Mouse (Mus musculus): ENCODE data around the gene Adamtsl4. TPM values are rescaled to one million over a fixed set of nuclear protein-coding genes. Genes with fewer than 3 reads are reported as not detected.

Adamtsl4 gene
- polyA plus RNA-seq, 1 experiment from 2014 or later: 1.2 TPM

DNA sequence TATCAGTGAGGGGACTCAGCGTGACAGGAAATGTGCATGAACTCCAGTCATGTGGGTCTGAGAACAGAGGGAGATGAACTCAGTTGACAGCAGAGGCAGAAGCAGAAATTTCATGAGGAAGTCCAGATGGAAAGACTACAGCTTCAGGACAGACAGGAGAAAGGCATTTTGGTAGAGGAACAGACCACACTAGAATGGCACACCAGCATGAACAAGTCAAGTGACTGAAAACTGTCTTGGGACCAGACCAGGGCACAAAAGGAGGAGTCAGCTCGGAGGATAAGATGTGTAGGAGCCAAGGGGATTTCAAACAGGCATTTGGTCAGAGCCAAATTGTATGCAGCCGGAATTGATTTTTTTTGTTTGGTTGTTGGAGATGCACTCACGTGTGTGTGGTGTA, 52.1 kb downstream of the Adamtsl4 start:
- Histone ChIP-seq H3K27me3 (no peaks in the 10 kb centered on the region), H3K4me3 (no peak overlapping the region), H3K9me3 (replicated peaks) (no peaks in the 10 kb centered on the region), H3K4me2 (replicated peaks) (no peak overlapping the region), H3K9ac (no peak overlapping the region), H3K36me3 (peaks cover 87% of the 10 kb centered on the region), H3K27ac (no peak overlapping the region), H3K4me1 (no peaks in the 10 kb centered on the region)
- no peak for ATAC-seq (ENCODE audit: low FRiP score)
- 81% methylated on average over 4 of the region's 4 CpGs for WGBS

DNA sequence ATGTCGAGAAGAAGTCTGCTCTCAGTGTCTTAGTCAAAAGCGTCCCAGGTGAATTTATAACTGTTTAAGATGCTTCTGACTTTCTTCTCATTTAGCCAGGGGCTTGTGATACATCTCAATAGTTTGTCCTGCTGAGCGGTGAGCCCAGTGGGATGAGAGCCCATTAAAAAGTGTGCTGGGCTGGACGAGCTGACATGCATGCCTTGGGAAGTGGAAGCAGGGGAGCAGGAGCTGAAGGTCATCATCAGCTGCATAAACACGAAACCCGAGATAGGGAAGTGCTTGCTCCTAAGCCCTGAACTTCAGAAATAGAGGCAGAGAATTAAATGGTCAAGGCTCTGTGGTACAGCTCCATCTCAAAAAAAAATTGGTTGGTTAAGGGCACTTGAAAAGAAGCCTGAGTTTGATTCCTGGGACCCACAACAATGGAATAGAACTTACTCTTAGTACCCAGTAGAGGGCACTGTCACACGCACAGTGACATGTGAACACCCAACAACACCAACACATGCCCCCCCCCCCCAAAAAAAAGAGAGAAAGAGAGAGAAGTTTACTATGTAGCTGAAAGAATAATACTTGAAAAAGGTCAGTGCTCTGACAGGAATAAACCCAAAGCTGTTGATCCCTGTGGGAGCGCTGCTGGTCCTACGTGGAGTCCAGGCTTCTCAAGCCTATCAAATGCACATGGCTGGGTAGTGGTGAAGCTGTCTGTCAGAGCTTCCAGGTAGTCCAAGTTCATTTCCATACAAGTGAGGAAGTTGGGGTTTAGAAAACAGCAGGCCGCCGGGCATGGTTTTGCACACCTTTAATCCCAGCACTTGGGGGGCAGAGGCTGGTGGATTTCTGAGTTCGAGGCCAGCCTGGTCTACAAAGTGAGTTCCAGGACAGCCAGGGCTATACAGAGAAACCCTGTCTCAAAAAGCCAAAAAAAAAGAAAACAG, 54.8 kb downstream of the Adamtsl4 start:
- 79% methylated on average over 12 of the region's 12 CpGs for WGBS
- Histone ChIP-seq H3K4me2 (replicated peaks) (no peak overlapping the region), H3K4me3 (no peak overlapping the region), H3K36me3 (peaks cover 90% of the 10 kb centered on the region), H3K27ac (no peak overlapping the region), H3K4me1 (no peaks in the 10 kb centered on the region), H3K9me3 (replicated peaks) (no peaks in the 10 kb centered on the region), H3K9ac (no peak overlapping the region), H3K27me3 (no peaks in the 10 kb centered on the region)
- ATAC-seq (ENCODE audit: low FRiP score): no peak

DNA sequence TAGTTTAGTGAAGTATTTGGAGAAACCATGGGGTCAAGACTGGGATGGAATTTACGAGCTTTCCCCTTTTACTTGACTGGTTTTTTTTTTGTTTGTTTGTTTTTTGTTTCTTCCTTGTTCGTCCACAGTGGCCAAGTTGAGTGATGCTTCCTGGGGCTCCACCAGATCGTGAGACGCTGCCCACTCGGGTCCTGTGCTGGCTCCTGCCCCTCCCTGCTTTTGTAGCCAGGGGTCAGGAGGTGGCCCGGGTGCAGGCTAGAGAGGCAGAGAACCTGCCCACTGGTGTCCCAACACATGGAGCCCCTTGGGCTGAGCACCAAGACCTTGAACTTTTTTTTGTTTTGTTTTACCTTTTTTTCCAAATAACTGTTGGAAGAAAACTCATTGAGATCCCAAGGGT, 56.4 kb downstream of the Adamtsl4 start:
- H3K9ac ChIP-seq: no peak overlapping the region
- no peak for ATAC-seq (ENCODE audit: low FRiP score)
- H3K4me1 ChIP-seq: peaks cover 1% of the 10 kb centered on the region
- H3K9me3 ChIP-seq (replicated peaks): no peaks in the 10 kb centered on the region
- peaks cover 87% of the 10 kb centered on the region for H3K36me3 ChIP-seq
- 75% methylated on average over 6 of the region's 6 CpGs for WGBS
- H3K27ac ChIP-seq: no peak overlapping the region
- no peak overlapping the region for H3K4me3 ChIP-seq
- H3K27me3 ChIP-seq: no peaks in the 10 kb centered on the region
- H3K4me2 ChIP-seq (replicated peaks): no peak overlapping the region

DNA sequence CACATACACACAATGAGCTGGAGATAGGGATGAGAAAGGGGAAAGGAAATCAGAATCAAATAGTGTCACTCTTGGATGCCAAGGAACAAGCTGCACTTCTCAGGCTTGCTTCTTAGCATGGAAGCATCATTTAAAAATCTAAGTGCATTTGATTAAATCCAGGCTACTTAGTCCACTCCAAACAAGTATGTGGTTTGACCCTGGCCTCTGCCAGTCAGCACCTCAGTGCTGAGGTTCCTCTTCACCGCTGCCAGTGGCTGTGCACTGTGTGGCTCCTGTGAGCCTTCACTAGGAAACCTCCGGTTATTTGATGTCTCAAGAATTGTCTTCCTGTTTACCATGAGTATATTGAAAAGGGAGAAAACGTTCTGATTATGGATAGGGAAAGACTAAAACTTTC, 56.9 kb downstream of the Adamtsl4 start:
- ATAC-seq (ENCODE audit: low FRiP score): no peak
- H3K9ac ChIP-seq: no peak overlapping the region
- no peak overlapping the region for H3K4me3 ChIP-seq
- H3K4me1 ChIP-seq: peaks cover 6% of the 10 kb centered on the region
- H3K36me3 ChIP-seq: peaks cover 83% of the 10 kb centered on the region
- no peaks in the 10 kb centered on the region for H3K27me3 ChIP-seq
- H3K4me2 ChIP-seq (replicated peaks): no peak overlapping the region
- no peak overlapping the region for H3K27ac ChIP-seq
- 88% methylated on average over 3 of the region's 3 CpGs for whole genome bisulfite sequencing
- no peaks in the 10 kb centered on the region for H3K9me3 ChIP-seq (replicated peaks)

DNA sequence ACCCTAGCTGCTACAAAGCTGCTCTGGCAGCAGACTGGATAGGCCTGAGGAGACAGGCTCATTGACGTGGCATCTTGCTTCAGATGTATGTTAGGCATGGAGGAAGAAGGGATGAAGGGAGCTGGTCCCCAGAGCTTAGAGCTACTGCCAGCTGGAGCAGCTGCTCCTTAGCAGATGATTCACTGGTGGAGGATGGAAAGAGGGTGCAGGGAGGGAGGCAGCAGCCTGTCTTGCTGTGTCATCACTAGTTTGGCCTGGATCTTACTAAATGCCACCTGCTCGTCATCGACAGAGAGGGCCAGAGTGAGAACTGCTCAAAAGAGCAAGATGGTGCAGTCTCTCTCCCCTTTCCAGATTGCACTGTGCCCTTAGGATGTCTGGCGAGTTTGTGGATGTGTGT, 58.0 kb downstream of the Adamtsl4 start:
- no peak overlapping the region for H3K9ac ChIP-seq
- H3K4me1 ChIP-seq: peaks cover 9% of the 10 kb centered on the region
- no peak overlapping the region for H3K4me2 ChIP-seq (replicated peaks)
- H3K9me3 ChIP-seq (replicated peaks): no peaks in the 10 kb centered on the region
- ATAC-seq (ENCODE audit: low FRiP score): no peak
- no peak overlapping the region for H3K4me3 ChIP-seq
- H3K36me3 ChIP-seq: peaks cover 72% of the 10 kb centered on the region
- no peaks in the 10 kb centered on the region for H3K27me3 ChIP-seq
- WGBS: 75% methylated on average over 4 of the region's 4 CpGs
- no peak overlapping the region for H3K27ac ChIP-seq

DNA sequence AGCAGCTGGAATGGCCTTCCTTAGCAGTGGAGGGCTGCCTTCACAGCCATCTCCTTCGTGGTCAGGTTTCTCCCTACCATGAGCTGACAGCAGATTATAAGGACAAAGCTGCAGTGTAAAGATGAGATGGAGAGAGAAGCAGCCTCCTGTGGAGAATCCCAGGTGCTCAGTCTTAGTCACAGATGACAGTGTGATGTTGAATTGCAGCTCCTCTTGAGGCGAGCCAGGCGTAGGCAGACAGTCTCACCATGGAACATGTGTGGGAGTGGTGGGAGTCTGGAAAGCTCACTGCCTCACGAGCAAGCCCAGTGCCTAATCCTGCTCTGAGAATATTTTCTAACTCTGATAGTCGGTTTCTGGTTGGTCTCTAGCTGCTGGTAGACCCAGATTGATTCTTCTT, 60.0 kb downstream of the Adamtsl4 start:
- H3K27me3 ChIP-seq: no peaks in the 10 kb centered on the region
- 90% methylated on average over 5 of the region's 5 CpGs for WGBS
- H3K4me2 ChIP-seq (replicated peaks): no peak overlapping the region
- no peak overlapping the region for H3K4me3 ChIP-seq
- no peak for ATAC-seq (ENCODE audit: low FRiP score)
- no peak overlapping the region for H3K27ac ChIP-seq
- no peak overlapping the region for H3K9ac ChIP-seq
- peaks cover 15% of the 10 kb centered on the region for H3K4me1 ChIP-seq
- peaks cover 55% of the 10 kb centered on the region for H3K36me3 ChIP-seq
- H3K9me3 ChIP-seq (replicated peaks): no peaks in the 10 kb centered on the region

Small RNA genes lying within 50 kb of the gene (microRNA-seq; reads per million reads assigned to microRNA genes)
- not detected for gene Mir7014

Other genes with a start within 250 kb of the Adamtsl4 start
- 18.3 and 20.2 TPM in 2 replicates for gene Ctsk, start 188.7 kb downstream of the Adamtsl4 start, polyA plus RNA-seq (2016; fragmentation: Nextera tagmentation; extraction: Ambion mirVana)
- 9.3 and 12.0 TPM in 2 replicates for gene Ctss, start 161.1 kb downstream of the Adamtsl4 start, polyA plus RNA-seq (2016; fragmentation: Nextera tagmentation; extraction: Ambion mirVana)
- not detected in 2 replicates for gene Hormad1, start 128.2 kb downstream of the Adamtsl4 start, polyA plus RNA-seq (2016; fragmentation: Nextera tagmentation; extraction: Ambion mirVana)
- gene Golph3l, start 99.0 kb downstream of the Adamtsl4 start, polyA plus RNA-seq (2016; fragmentation: Nextera tagmentation; extraction: Ambion mirVana): 33.7 and 34.7 TPM in 2 replicates
- gene Ensa, start 62.9 kb downstream of the Adamtsl4 start, polyA plus RNA-seq (2016; fragmentation: Nextera tagmentation; extraction: Ambion mirVana): 91.3 and 97.5 TPM in 2 replicates
- gene Mcl1, start 29.1 kb downstream of the Adamtsl4 start, polyA plus RNA-seq (2016; fragmentation: Nextera tagmentation; extraction: Ambion mirVana): 86.4 TPM in 2 replicates
- gene Ecm1, start 51.7 kb upstream of the Adamtsl4 start, polyA plus RNA-seq (2016; fragmentation: Nextera tagmentation; extraction: Ambion mirVana): 12.6 and 13.2 TPM in 2 replicates
- gene Tars2, start 72.3 kb upstream of the Adamtsl4 start, polyA plus RNA-seq (2016; fragmentation: Nextera tagmentation; extraction: Ambion mirVana): 39.5 and 45.9 TPM in 2 replicates
- gene Rprd2, start 130.9 kb upstream of the Adamtsl4 start, polyA plus RNA-seq (2016; fragmentation: Nextera tagmentation; extraction: Ambion mirVana): 28.3 and 29.6 TPM in 2 replicates
- gene Prpf3, start 168.0 kb upstream of the Adamtsl4 start, polyA plus RNA-seq (2016; fragmentation: Nextera tagmentation; extraction: Ambion mirVana): 52.5 and 56.9 TPM in 2 replicates
- gene Mrps21, start 183.6 kb upstream of the Adamtsl4 start, polyA plus RNA-seq (2016; fragmentation: Nextera tagmentation; extraction: Ambion mirVana): 309 and 346 TPM in 2 replicates
- gene Ciart, start 194.3 kb upstream of the Adamtsl4 start, polyA plus RNA-seq (2016; fragmentation: Nextera tagmentation; extraction: Ambion mirVana): 4.0 and 7.7 TPM in 2 replicates
- gene BC028528, start 204.1 kb upstream of the Adamtsl4 start, polyA plus RNA-seq (2016; fragmentation: Nextera tagmentation; extraction: Ambion mirVana): 9.2 and 12.1 TPM in 2 replicates
- 32.4 and 36.8 TPM in 2 replicates for gene Aph1a, start 206.1 kb upstream of the Adamtsl4 start, polyA plus RNA-seq (2016; fragmentation: Nextera tagmentation; extraction: Ambion mirVana)
- gene Car14, start 216.8 kb upstream of the Adamtsl4 start, polyA plus RNA-seq (2016; fragmentation: Nextera tagmentation; extraction: Ambion mirVana): 12.8 and 13.8 TPM in 2 replicates
- 265 and 297 TPM in 2 replicates for gene Anp32e, start 241.3 kb upstream of the Adamtsl4 start, polyA plus RNA-seq (2016; fragmentation: Nextera tagmentation; extraction: Ambion mirVana)